Mouse (Mus musculus): Measurements from ENCODE around the gene Tspan14. TPM values are rescaled to one million over a fixed set of nuclear protein-coding genes. Genes with fewer than 3 reads are reported as not detected.

Tspan14 gene
- polyA plus RNA-seq, 1 experiment from 2014 or later: 72.3 TPM

DNA sequence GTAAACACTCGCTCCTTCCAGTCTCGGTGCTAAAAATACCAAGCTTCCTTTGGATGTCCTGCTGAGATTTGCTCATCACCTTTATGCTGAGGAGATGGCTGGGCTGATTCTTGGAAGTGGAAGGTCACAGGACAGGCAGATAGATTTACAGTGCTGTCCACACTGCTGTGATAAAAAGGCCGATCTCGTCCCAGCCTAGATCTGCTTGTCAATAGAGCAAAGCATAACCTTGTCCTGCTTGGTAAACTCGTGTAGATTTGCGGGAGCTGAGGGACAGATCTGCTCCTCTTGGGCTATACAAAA lies 942 bp upstream of the Tspan14 start:
- Histone ChIP-seq H3K27ac (peak overlapping the region; percentile 75), H3K4me2 (peak overlapping the region; percentile 66), H3K9ac (peak overlapping the region; percentile 26; the same call in 1 of the 2 replicates), H3K27me3 (replicated peaks) (no peaks in the 10 kb centered on the region), H3K9me3 (no peaks in the 10 kb centered on the region), H3K4me1 (peaks cover 24% of the 10 kb centered on the region), H3K4me3 (replicated peaks) (peak overlapping the region; percentile 81), H3K36me3 (no peaks in the 10 kb centered on the region)
- 7% methylated on average over 6 of the region's 6 CpGs for WGBS
- no peak for ATAC-seq (ENCODE audit: insufficient read depth, low FRiP score, low read depth)

GRCm38 (mm10) chr14:40966862-40967597 lies 423 bp upstream of the Tspan14 start:
- H3K36me3 ChIP-seq: no peaks in the 10 kb centered on the region
- H3K4me3 ChIP-seq (replicated peaks): peak overlapping the region; percentile 81
- peak overlapping the region; percentile 82 for H3K4me2 ChIP-seq
- peak overlapping the region; percentile 26; the same call in 1 of the 2 replicates for H3K9ac ChIP-seq
- peak overlapping the region; percentile 95 for H3K27ac ChIP-seq
- H3K9me3 ChIP-seq: no peaks in the 10 kb centered on the region
- peaks cover 29% of the 10 kb centered on the region for H3K4me1 ChIP-seq
- H3K27me3 ChIP-seq (replicated peaks): no peaks in the 10 kb centered on the region
- ATAC-seq (ENCODE audit: insufficient read depth, low FRiP score, low read depth): peak; percentile 93
- WGBS: under 1% methylated on average over 40 of the region's 62 CpGs

- peak overlapping the region; percentile 82 for H3K4me2 ChIP-seq
- H3K4me1 ChIP-seq: peaks cover 33% of the 10 kb centered on the region
- peak overlapping the region; percentile 92 for H3K9ac ChIP-seq
- H3K27ac ChIP-seq: peak overlapping the region; percentile 95
- H3K9me3 ChIP-seq: no peaks in the 10 kb centered on the region
- WGBS: under 1% methylated on average over 15 of the region's 15 CpGs
- H3K36me3 ChIP-seq: no peaks in the 10 kb centered on the region
- H3K4me3 ChIP-seq (replicated peaks): peak overlapping the region; percentile 81
- ATAC-seq (ENCODE audit: insufficient read depth, low FRiP score, low read depth): no peak
- H3K27me3 ChIP-seq (replicated peaks): no peaks in the 10 kb centered on the region
Measured at GRCm38 (mm10) chr14:40965507-40966356, 875 bp downstream of the Tspan14 start.

GRCm38 (mm10) chr14:40964881-40965280 lies 1.7 kb downstream of the Tspan14 start:
- peaks cover 37% of the 10 kb centered on the region for H3K4me1 ChIP-seq
- no peak for ATAC-seq (ENCODE audit: insufficient read depth, low FRiP score, low read depth)
- H3K4me2 ChIP-seq: peak overlapping the region; percentile 82
- H3K36me3 ChIP-seq: no peaks in the 10 kb centered on the region
- no peaks in the 10 kb centered on the region for H3K27me3 ChIP-seq (replicated peaks)
- no peaks in the 10 kb centered on the region for H3K9me3 ChIP-seq
- H3K27ac ChIP-seq: peak overlapping the region; percentile 95; the same call in 1 of the 2 replicates
- H3K9ac ChIP-seq: no peak overlapping the region
- peak overlapping the region; percentile 81 for H3K4me3 ChIP-seq (replicated peaks)

DNA sequence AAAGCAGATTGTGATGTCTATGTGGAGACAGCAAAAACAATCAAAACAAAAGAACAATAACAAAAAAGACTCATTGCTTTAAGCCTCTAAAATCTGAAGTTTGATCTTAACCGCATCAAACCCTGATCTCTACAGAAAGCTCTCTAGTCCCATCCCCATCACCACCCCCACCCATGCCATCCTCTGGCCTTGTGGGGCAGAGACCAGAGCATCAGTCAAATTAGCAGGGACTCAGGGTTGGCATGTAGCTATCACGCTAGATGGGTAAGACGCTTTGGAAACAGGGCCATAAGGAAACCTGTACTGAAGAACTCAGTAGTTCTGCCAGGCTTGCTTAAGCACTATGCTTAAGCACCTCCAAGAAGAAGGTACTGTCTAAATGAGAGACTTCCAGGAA lies 2.4 kb downstream of the Tspan14 start:
- Histone ChIP-seq H3K9me3 (no peaks in the 10 kb centered on the region), H3K27me3 (replicated peaks) (no peaks in the 10 kb centered on the region), H3K36me3 (no peaks in the 10 kb centered on the region), H3K4me2 (peak overlapping the region; percentile 82; the same call in 1 of the 2 replicates), H3K4me1 (peaks cover 43% of the 10 kb centered on the region), H3K4me3 (replicated peaks) (no peak overlapping the region), H3K27ac (no peak overlapping the region), H3K9ac (no peak overlapping the region)
- no peak for ATAC-seq (ENCODE audit: insufficient read depth, low FRiP score, low read depth)
- WGBS: 95% methylated on average over 3 of the region's 3 CpGs

GRCm38 (mm10) chr14:40963501-40964213 lies 3.0 kb downstream of the Tspan14 start:
- WGBS: 62% methylated on average over 3 of the region's 3 CpGs
- Histone ChIP-seq H3K4me2 (no peak overlapping the region), H3K9ac (no peak overlapping the region), H3K36me3 (no peaks in the 10 kb centered on the region), H3K4me3 (replicated peaks) (no peak overlapping the region), H3K27ac (no peak overlapping the region), H3K4me1 (peaks cover 48% of the 10 kb centered on the region), H3K9me3 (no peaks in the 10 kb centered on the region), H3K27me3 (replicated peaks) (no peaks in the 10 kb centered on the region)
- no peak for ATAC-seq (ENCODE audit: insufficient read depth, low FRiP score, low read depth)

- Histone ChIP-seq H3K27me3 (replicated peaks) (no peaks in the 10 kb centered on the region), H3K36me3 (no peaks in the 10 kb centered on the region), H3K27ac (peak overlapping the region; percentile 8; the same call in 1 of the 2 replicates), H3K9me3 (no peaks in the 10 kb centered on the region), H3K9ac (no peak overlapping the region), H3K4me2 (0 out of 2 replicates have a peak overlapping the region, but pooled peaks have one; percentile 11), H3K4me1 (peaks cover 55% of the 10 kb centered on the region), H3K4me3 (replicated peaks) (no peak overlapping the region)
- 68% methylated on average over 11 of the region's 11 CpGs for WGBS
- ATAC-seq (ENCODE audit: insufficient read depth, low FRiP score, low read depth): no peak
Measured at GRCm38 (mm10) chr14:40962365-40963290, 4.0 kb downstream of the Tspan14 start.

DNA sequence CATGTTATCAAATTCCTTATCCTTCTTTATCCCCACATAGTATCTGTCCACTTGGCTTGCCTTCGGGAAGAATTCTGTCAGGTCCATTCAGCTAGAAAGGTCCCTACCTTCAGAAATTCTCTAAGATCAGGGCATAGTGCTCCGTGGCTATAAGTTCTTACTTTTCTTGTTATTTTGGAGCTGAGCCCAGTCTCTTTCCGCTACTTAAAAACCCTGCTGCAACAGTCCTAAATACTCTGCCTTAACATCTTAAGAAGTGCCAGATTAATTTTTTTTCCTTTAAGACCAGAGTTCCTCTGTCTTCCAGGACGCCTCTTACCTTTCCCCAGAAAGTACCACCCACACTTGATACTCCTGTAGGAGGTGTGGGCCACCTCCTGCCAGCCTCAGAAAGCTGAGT lies 6.4 kb downstream of the Tspan14 start:
- Histone ChIP-seq H3K4me3 (replicated peaks) (no peak overlapping the region), H3K4me1 (peaks cover 68% of the 10 kb centered on the region), H3K36me3 (no peaks in the 10 kb centered on the region), H3K27me3 (replicated peaks) (no peaks in the 10 kb centered on the region), H3K9ac (no peak overlapping the region), H3K9me3 (no peaks in the 10 kb centered on the region), H3K4me2 (peak overlapping the region; percentile 17; the same call in 1 of the 2 replicates), H3K27ac (no peak overlapping the region)
- WGBS: 26% methylated on average over 4 of the region's 4 CpGs
- ATAC-seq (ENCODE audit: insufficient read depth, low FRiP score, low read depth): no peak

DNA sequence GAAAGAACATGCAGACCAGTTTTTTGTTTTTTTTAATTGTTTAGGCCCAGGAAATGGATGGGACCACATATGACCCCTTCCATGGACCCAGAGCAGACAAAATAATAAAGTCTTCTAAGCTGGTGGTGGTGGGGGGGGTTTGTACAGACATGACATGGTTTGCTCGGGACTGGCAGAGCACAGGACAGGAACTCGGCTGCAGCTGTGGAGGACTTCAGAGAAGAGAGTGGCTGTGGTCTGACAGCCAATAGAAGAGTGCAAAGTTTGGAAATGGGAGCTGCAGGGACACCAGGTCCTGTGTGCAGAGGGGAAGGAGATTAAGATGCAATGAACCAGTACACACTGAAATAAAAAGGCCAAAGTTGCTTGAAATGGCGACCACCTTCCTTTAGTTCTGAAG lies 7.0 kb downstream of the Tspan14 start:
- H3K9me3 ChIP-seq: no peaks in the 10 kb centered on the region
- no peaks in the 10 kb centered on the region for H3K36me3 ChIP-seq
- peak overlapping the region; percentile 90 for H3K27ac ChIP-seq
- ATAC-seq (ENCODE audit: insufficient read depth, low FRiP score, low read depth): no peak
- no peak overlapping the region for H3K9ac ChIP-seq
- peak overlapping the region; percentile 17; the same call in 1 of the 2 replicates for H3K4me2 ChIP-seq
- H3K27me3 ChIP-seq (replicated peaks): no peaks in the 10 kb centered on the region
- H3K4me3 ChIP-seq (replicated peaks): no peak overlapping the region
- 37% methylated on average over 3 of the region's 3 CpGs for WGBS
- H3K4me1 ChIP-seq: peaks cover 67% of the 10 kb centered on the region

GRCm38 (mm10) chr14:40958986-40959381 lies 7.6 kb downstream of the Tspan14 start:
- 0 out of 2 replicates have a peak, but pooled peaks have one; percentile 7 for ATAC-seq (ENCODE audit: insufficient read depth, low FRiP score, low read depth)
- Histone ChIP-seq H3K9ac (no peak overlapping the region), H3K4me2 (peak overlapping the region; percentile 17; the same call in 1 of the 2 replicates), H3K27ac (peak overlapping the region; percentile 90), H3K27me3 (replicated peaks) (no peaks in the 10 kb centered on the region), H3K4me3 (replicated peaks) (no peak overlapping the region), H3K4me1 (peaks cover 66% of the 10 kb centered on the region), H3K36me3 (no peaks in the 10 kb centered on the region), H3K9me3 (no peaks in the 10 kb centered on the region)
- 70% methylated on average over 2 of the region's 2 CpGs for WGBS

Measured in stomach, embryonic 15.5 days (tissue).